Mouse (Mus musculus) small intestine, adult 2 months (tissue): Measurements from ENCODE around the gene Fzr1. TPM values are rescaled to one million over a fixed set of nuclear protein-coding genes. Genes with fewer than 3 reads are reported as not detected.

Experiments
- H3K27ac ChIP-seq: fragments of 200-500 bp; 2 replicates; pipeline ENCODE4 v1.5.1; 2012; ENCODE audit warnings: low read depth, low read length, control low read depth, inconsistent platforms; ENCODE audit not compliant: insufficient read depth
- H3K27me3 ChIP-seq: fragments of 200-500 bp; 2 replicates; pipeline ENCODE4 v1.6.1; 2012; ENCODE audit warnings: mild to moderate bottlenecking, moderate library complexity, low read length, inconsistent platforms; ENCODE audit not compliant: control insufficient read depth, insufficient read depth
- H3K36me3 ChIP-seq: fragments of 200-500 bp; 2 replicates; pipeline ENCODE4 v1.6.1; 2012; ENCODE audit warnings: mild to moderate bottlenecking, low read length, control low read depth, inconsistent platforms; ENCODE audit not compliant: control insufficient read depth, insufficient read depth
- H3K4me1 ChIP-seq: fragments of 200-500 bp; 2 replicates; pipeline ENCODE4 v1.6.1; 2012; ENCODE audit warnings: low read length, inconsistent platforms, mixed read lengths; ENCODE audit not compliant: control insufficient read depth, insufficient read depth, insufficient read length
- H3K4me3 ChIP-seq: fragments of 200-500 bp; 2 replicates; pipeline ENCODE4 v1.5.1; 2012; ENCODE audit warnings: low read depth, mild to moderate bottlenecking, control low read depth, inconsistent platforms, low read length, moderate library complexity
- CTCF ChIP-seq: fragments of 200-500 bp; IDR thresholded peaks from 2 replicates; pipeline ENCODE4 v1.5.1; 2012; ENCODE audit warnings: low read depth, mild to moderate bottlenecking, control low read depth, inconsistent platforms, low read length, moderate library complexity, mixed read lengths; ENCODE audit not compliant: insufficient replicate concordance, insufficient read length; ENCODE audit errors: extremely low read depth
- POLR2A ChIP-seq: fragments of 200-500 bp; IDR thresholded peaks from 2 replicates; pipeline ENCODE4 v1.6.1; 2012; ENCODE audit warnings: low read depth, mild to moderate bottlenecking, control low read depth, inconsistent platforms, low read length, moderate library complexity
- WGBS: fragments of 180-500 bp; shearing (Covaris S2); methylation state at CpG from one replicate; pipeline ENCODE4 v1.1.7; 2018; 5-methylcytosine and 5-hydroxymethylcytosine counted together
- polyA plus RNA-seq: library from polyadenylated mRNA; depleted of rRNA; stranded (reverse); fragments of >200 nt; gene quantifications from 2 replicates; pipeline ENCODE4 v1.2.3, GENCODE M21; 2012

Fzr1 gene
- polyA plus RNA-seq, 1 experiment = 132 TPM

DNA sequence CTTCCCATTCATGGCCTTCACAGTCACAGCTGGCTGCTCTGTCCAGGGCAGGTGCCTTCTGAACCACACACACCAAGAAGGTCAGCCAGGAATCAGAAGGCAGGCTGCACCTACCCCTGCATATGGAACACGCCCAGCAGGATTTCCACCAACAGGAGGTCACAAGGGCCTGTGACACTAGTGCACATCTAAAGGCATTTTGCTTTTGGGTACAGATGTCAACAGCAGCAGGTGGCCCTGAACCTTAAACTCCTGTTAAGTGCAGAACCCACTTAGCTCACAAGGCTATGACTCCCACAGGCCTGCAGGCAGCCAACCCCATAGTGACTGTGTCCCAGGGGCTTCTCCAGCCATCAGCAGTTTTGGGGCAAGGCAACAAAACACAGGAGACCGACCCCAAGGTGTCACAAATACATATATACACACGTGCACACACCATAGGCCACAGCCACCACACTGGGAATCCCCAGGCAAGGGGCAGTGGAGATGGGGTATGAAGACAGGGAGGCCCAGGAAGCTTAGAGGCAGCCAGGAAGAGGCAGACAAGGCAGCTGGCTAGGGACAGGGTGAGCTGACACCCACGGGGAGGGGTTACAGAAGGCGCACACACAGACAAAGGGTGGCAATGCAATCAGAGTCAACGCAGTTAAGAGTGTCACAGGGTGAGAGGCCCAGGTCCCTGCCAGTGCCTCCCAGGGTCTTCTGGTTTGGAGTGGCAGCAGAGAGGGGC is 11.7 kb downstream of the Fzr1 start:
- Histone ChIP-seq H3K27ac (peak overlapping the region; percentile 55), H3K36me3 (peaks cover 47% of the 10 kb centered on the region), H3K27me3 (no peaks in the 10 kb centered on the region), H3K4me1 (peaks cover 47% of the 10 kb centered on the region), H3K4me3 (no peak overlapping the region)
- whole genome bisulfite sequencing = 64% methylated on average over 6 of the region's 6 CpGs
- no peak for TF ChIP-seq CTCF
- no peak for TF ChIP-seq POLR2A

DNA sequence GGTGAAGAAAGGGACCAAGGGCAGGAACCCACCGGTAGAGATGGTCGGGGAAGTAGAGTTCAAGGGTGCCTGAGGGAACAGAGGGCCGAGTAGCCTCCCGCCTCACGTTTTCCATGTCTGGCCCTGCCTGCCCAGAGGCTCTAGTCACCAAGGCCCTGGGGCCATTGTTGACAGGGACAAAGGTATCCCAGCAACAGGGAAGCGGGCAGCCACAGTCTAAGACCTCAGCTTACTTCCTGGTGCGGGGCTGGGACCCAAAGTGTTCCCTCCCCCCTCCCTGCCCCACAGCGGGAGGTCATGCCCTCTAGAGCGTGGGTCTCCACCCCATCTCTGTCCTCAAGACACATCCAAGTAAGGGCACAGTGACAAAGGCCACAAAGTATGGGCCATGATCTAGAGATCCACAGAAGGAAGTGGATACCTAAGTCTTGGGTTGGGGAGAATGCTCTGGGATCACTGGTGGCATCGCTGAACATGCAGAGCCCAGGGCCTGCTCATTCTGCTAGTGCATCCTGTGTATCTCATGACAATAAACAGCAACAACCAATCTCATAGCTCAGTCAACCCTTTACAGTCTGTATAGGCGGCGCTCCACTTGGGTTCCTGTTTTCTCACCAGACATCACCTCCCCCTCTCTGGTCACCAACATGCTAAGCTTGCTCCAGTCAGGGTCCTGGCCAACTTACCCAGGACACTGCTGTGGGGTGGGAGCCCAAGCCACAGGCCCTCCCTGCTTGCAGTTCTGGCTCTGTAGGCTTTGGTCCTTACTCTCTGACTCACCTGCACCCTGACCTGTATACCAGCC is 12.4 kb downstream of the Fzr1 start, which contains the start of gene 4930404N11Rik:
TSS of gene 4930404N11Rik (minus strand) at position 145 of the 805 bp plus-strand sequence.
- WGBS = 40% methylated on average over 12 of the region's 12 CpGs
- Histone ChIP-seq H3K36me3 (peaks cover 42% of the 10 kb centered on the region), H3K4me3 (peak within 1 kb of the TSS; percentile 34)

DNA sequence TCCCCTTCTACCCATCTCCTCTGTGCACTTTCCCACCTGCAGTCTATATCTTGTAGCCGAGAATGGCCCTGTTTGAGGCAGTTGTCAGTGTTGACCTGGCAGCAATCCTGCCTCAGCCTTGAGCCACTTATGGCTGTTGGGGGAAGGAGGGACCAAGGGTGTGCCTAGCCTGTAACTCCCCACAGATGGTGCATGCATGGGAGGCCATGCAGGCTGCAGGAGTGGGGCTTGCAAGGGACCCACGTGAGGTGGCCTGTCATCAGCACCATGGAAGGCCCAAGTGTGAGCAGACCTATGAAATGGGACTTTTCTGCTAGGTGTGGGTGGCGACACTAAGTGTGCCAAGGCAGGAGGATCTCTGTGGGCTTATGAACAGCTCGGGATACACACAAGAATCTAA is 13.2 kb downstream of the Fzr1 start:
- Histone ChIP-seq H3K36me3 (peaks cover 35% of the 10 kb centered on the region), H3K27ac (peak overlapping the region; percentile 89), H3K4me3 (no peak overlapping the region), H3K27me3 (no peaks in the 10 kb centered on the region), H3K4me1 (peaks cover 47% of the 10 kb centered on the region)
- WGBS = 46% methylated on average over 4 of the region's 4 CpGs
- no peak for TF ChIP-seq POLR2A
- no peak for TF ChIP-seq CTCF

More for the DNA sequence above, 12.4 kb downstream of the Fzr1 start, which contains the start of gene 4930404N11Rik:
- peak within 1 kb of the TSS; percentile 89 for H3K27ac ChIP-seq
- H3K4me1 ChIP-seq = peaks cover 47% of the 10 kb centered on the region
- H3K27me3 ChIP-seq = no peaks in the 10 kb centered on the region
- TF ChIP-seq POLR2A (no peak), CTCF (no peak)

DNA sequence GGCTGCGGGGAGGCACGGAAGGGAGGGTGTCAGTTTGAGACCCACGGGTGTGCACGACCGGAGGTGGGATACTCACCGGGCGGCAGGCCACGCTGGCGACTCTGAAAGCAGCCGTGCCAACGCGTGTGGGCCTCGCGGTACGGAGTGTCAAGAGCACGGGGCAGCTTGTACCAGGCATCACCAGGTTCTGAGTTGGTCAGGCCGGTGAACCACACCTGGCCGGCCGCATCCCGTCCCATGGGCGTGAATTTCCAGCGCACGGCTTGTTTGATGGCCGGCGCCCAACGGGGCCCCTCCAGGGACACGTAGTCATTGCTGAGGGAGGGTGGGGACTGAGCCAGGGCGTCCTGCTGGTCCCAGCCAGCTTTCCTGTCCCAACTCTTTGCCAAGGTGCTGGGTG is 13.7 kb downstream of the Fzr1 start:
- H3K27me3 ChIP-seq = no peaks in the 10 kb centered on the region
- H3K4me3 ChIP-seq = peak overlapping the region; percentile 34
- H3K4me1 ChIP-seq = peaks cover 49% of the 10 kb centered on the region
- WGBS = 19% methylated on average over 28 of the region's 28 CpGs
- TF ChIP-seq POLR2A = no peak
- TF ChIP-seq CTCF = no peak
- H3K27ac ChIP-seq = no peak overlapping the region
- peaks cover 31% of the 10 kb centered on the region for H3K36me3 ChIP-seq

DNA sequence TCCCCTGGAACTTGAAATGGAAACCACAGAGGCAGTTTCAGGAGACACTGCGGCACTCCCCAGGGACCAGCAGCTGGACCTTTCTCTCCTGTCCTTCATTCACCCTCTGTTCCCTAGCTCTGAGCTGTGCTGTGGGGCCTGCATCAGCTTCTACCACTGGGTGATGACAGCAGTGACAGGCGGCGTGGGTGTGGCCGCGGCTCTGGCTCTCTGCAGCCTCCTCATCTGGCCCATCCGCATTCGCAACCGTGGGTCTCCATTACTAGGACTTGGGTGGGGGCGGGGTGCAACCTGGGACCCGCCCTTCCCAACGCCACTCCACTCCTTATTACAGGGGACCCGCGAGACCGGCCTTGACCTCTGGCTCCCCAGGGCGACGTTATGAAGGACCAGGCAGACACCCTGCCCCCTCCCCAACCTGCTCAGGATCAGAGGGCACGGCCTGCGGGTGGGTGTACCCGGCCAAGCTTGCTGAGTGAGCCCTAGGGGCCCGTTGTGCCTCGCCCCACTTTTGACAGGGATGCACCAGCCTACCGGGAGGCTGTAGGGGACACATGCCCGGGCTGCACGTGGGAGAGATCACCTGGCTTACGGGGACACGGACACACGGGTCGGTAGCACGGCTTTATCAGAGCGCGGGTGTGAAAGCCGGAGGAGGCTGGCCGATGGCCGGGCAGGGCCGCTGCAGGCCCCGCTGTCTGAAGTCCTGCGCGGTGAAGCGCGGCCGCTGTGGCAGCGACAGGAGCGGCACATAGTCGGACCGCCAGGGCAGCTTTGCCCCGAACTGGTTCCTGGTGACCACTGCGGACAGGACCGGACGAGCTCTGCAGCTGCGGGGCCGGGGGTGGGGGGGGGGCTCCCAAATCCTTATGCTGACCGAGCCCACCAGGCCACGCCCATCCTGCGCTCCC is 14.6 kb downstream of the Fzr1 start:
- H3K27ac ChIP-seq = no peak overlapping the region
- H3K4me1 ChIP-seq = peaks cover 53% of the 10 kb centered on the region
- H3K36me3 ChIP-seq = peaks cover 22% of the 10 kb centered on the region
- peak overlapping the region; percentile 25 for H3K4me3 ChIP-seq
- no peak for TF ChIP-seq CTCF
- no peak for TF ChIP-seq POLR2A
- WGBS = 39% methylated on average over 54 of the region's 54 CpGs
- H3K27me3 ChIP-seq = no peaks in the 10 kb centered on the region

DNA sequence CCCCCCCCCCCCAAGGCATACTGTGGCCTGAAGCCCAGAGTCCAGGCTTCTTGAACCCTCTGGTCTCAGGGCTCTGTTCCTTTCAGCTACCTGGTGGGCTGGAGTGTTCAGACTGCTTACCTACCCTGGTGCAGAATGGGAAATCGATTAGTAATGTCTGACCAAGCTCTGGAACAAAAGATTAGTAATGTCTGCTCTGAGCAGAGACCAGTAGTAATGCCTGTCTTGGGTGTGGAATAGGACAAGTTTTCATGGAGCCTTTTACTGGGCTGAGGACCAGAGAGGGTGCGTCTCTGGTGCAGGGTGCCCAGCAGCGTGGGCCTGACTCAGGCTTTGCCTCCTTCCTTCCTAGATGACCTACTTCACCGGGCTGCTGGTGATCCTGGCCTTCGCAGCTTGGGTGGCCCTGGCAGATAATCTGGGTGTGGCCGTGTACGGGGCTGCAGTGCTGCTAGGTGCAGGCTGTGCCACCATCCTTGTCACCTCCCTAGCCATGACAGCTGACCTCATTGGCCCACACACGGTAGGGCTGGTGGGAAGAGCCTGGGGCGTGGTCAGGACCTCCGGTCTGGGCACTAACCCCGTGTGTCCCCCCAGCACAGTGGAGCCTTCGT is 15.9 kb downstream of the Fzr1 start:
- no peak for TF ChIP-seq CTCF
- no peak for TF ChIP-seq POLR2A
- peak overlapping the region; percentile 9; the same call in 1 of the 2 replicates for H3K4me3 ChIP-seq
- H3K27ac ChIP-seq = no peak overlapping the region
- H3K4me1 ChIP-seq = peaks cover 61% of the 10 kb centered on the region
- WGBS = 62% methylated on average over 12 of the region's 12 CpGs
- H3K36me3 ChIP-seq = peaks cover 10% of the 10 kb centered on the region
- no peaks in the 10 kb centered on the region for H3K27me3 ChIP-seq
